Mouse (Mus musculus) MEL-GATA-1-ER (cell line): ENCODE measurements around the gene Tbx18.

Experiments used
- DNase-seq: peaks from one replicate; pipeline ENCODE4 v3.0.0-alpha.2; 2012; ENCODE audit warnings: low read depth; ENCODE audit errors: extremely low read depth

Tbx18 gene

DNA sequence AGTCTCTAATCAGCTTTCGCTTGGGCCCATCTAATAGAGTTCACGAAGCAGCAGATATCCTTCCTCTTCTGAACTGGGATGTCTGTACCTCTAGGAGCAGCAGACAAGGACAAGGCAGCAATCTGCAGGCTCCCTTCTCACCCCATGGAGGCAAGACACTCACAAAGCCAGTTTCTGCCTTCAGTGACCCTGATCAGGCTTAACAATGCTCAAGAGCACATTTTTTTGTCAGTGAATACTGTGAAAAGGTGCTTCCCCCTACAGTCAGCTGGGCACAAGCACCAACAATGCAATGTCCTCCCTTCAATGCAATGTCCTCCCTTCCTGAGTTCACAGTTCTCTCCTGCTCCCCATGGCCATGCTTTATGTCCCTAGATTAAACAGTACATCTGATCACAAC, 9.3 kb downstream of the Tbx18 start:
- no peak for DNase-seq

DNA sequence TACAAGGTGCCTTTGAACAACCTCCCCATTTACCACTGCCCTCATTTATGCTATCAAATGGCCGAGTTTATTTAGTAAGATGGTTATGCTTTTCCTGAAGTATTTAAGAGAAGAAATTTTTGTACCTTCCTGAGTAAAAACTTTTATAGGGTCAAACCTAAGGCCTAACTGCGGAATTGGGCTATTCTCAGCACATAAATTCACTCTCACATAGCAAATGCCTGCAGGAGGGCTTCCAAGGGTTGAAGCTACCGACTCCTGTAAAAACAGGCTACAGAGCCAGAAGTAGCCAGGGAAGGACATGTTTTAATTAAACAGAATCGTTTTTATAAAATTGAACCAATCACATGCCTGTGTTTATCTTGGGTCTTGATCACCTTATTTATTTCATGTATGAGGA, 20.7 kb downstream of the Tbx18 start:
- DNase-seq, result no peak

DNA sequence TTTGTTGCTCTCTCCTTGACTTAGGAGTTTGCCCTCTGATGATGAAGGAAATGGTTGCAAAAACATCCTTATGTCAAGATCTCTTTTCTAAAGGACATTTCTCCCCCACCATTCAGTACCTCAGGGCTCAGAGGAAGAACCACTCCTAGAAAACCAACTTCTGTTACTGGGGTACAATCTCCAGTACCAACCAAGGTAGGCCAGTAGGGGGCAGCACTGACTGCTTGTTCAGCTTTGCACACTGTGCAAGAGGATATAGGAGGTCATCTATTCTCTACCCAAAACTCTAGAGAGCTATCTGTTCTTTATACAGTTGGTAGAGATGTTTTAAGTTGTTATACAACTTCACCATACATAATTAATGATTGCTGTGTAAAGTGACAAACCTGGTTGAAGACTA, 22.9 kb downstream of the Tbx18 start:
- DNase-seq, result no peak

DNA sequence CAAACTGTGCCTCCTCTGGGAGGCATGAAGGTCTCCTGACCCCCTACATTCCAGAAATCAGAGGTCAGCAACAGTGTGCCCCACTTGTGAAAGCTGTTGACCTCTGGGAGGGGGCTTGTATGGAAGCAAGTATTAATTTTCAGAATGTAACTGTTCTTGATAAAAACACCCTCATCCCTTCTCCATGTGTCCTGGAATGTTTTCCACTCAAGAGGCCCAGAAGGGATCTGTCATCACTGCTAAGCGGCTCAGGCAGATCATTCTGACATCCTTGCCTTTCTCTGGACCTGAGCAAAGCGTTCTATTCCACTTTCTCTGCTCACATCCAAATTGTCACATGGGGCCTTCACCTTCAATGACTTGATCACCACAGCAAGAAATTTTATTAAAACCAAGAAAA, 28.8 kb downstream of the Tbx18 start:
- no peak for DNase-seq

DNA sequence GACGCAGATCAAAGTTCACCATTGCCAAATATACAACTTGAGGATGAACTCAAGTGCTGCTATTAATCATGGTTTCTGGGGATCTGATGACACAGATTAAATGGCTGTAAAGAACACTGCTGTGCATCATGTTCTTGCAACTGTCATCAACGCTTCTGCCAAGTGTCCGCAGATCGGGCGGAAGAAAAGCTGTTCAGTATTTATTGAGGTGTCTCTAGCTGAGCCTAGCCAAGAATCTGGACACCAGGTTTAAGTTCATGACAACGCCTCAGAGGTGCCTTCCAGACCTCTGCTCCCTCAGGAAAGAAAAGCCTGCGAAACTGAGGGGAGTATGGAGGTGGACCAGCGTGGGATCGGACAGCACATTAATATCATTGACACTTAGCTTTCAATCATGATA, 44.1 kb downstream of the Tbx18 start:
- DNase-seq, result no peak

DNA sequence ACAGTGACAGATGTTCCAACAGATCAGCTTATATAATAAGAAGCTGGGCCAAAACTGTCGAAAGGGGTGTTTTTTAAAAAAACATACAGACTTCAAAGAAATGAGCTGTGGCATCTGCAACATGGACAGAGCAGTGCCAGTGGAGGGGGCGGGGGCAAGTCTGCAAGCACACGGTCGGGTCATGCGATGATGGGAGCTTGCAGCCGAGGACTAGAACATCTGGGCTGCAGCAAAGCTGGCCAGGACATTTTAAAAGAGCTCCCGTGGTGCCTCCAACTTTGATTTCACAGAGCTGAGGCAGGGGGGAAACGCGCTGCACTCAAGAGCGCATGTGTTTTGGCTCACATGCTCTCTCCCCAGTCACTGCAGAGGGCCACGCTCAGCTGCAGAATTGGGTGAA, 48.8 kb downstream of the Tbx18 start:
- DNase-seq, result no peak
